Mouse (Mus musculus): ENCODE results near the gene Tfdp2. TPM values are rescaled to one million over a fixed set of nuclear protein-coding genes. Genes with fewer than 3 reads are reported as not detected.

The Tfdp2 gene
- total RNA-seq (2014; rRNA removed) = 16.2 and 18.3 TPM in 2 replicates
- polyA plus RNA-seq (2012; rRNA removed) = 6.1 and 6.9 TPM in 2 replicates

- Histone ChIP-seq H3K27ac (replicated peaks; ENCODE audit: insufficient read depth, low read depth, low read length) (peak within 1 kb of the TSS; percentile 83), H3K4me3 (ENCODE audit: insufficient read depth, low read depth, low read length) (peak within 1 kb of the TSS; percentile 72), H3K27me3 (ENCODE audit: control insufficient read depth, insufficient read depth, low read length) (no peaks in the 10 kb centered on the region), H3K79me2 (ENCODE audit: control insufficient read depth, insufficient read depth, low read length) (peaks cover 2% of the 10 kb centered on the region; the same call in 1 of the 2 replicates), H3K9ac (ENCODE audit: low read depth, low read length) (peak within 1 kb of the TSS; percentile 92), H3K4me1 (ENCODE audit: control insufficient read depth, insufficient read depth, low read length) (0 out of 2 replicates have a peak, but pooled peaks cover 2% of the 10 kb centered on the region), H3K36me3 (ENCODE audit: control insufficient read depth, insufficient read depth, low read length) (no peaks in the 10 kb centered on the region)
- peak; percentile 54 for TF ChIP-seq CTCF (IDR thresholded peaks at IDR 0.05; ENCODE audit: low read depth, low read length)
- TF ChIP-seq POLR2A (IDR thresholded peaks at IDR 0.05; ENCODE audit: extremely low read depth, insufficient read depth, low read length) = peak; percentile 61
- under 1% methylated on average over 81 of the region's 81 CpGs for WGBS
- DNase-seq (ENCODE audit: extremely low read depth, low read depth, low spot score) = peak; percentile 77
Measured at GRCm38 (mm10) chr9:96195885-96196622, at the start of gene Tfdp2. TSS of gene Tfdp2 (plus strand) at chr9:96196275.

- no peaks in the 10 kb centered on the region for H3K79me2 ChIP-seq (ENCODE audit: control insufficient read depth, insufficient read depth, low read length)
- H3K4me1 ChIP-seq (ENCODE audit: control insufficient read depth, insufficient read depth, low read length) = no peaks in the 10 kb centered on the region
- H3K27ac ChIP-seq (replicated peaks; ENCODE audit: insufficient read depth, low read depth, low read length) = no peak overlapping the region
- H3K27me3 ChIP-seq (ENCODE audit: control insufficient read depth, insufficient read depth, low read length) = no peaks in the 10 kb centered on the region
- no peak overlapping the region for H3K9ac ChIP-seq (ENCODE audit: low read depth, low read length)
- whole genome bisulfite sequencing = 83% methylated on average over 7 of the region's 7 CpGs
- H3K4me3 ChIP-seq (ENCODE audit: insufficient read depth, low read depth, low read length) = no peak overlapping the region
- TF ChIP-seq CTCF (IDR thresholded peaks at IDR 0.05; ENCODE audit: low read depth, low read length) (no peak), POLR2A (IDR thresholded peaks at IDR 0.05; ENCODE audit: extremely low read depth, insufficient read depth, low read length) (no peak)
- H3K36me3 ChIP-seq (ENCODE audit: control insufficient read depth, insufficient read depth, low read length) = no peaks in the 10 kb centered on the region
- DNase-seq (ENCODE audit: extremely low read depth, low read depth, low spot score) = no peak
Measured at GRCm38 (mm10) chr9:96152801-96153200, 43.3 kb upstream of the Tfdp2 start.

GRCm38 (mm10) chr9:96158431-96158830 lies 37.6 kb upstream of the Tfdp2 start:
- Histone ChIP-seq H3K4me1 (ENCODE audit: control insufficient read depth, insufficient read depth, low read length) (no peaks in the 10 kb centered on the region), H3K4me3 (ENCODE audit: insufficient read depth, low read depth, low read length) (no peak overlapping the region), H3K27ac (replicated peaks; ENCODE audit: insufficient read depth, low read depth, low read length) (no peak overlapping the region), H3K79me2 (ENCODE audit: control insufficient read depth, insufficient read depth, low read length) (no peaks in the 10 kb centered on the region), H3K9ac (ENCODE audit: low read depth, low read length) (no peak overlapping the region), H3K36me3 (ENCODE audit: control insufficient read depth, insufficient read depth, low read length) (no peaks in the 10 kb centered on the region), H3K27me3 (ENCODE audit: control insufficient read depth, insufficient read depth, low read length) (no peaks in the 10 kb centered on the region)
- no peak for DNase-seq (ENCODE audit: extremely low read depth, low read depth, low spot score)
- 54% methylated on average over 4 of the region's 4 CpGs for WGBS
- TF ChIP-seq CTCF (IDR thresholded peaks at IDR 0.05; ENCODE audit: low read depth, low read length) = no peak
- no peak for TF ChIP-seq POLR2A (IDR thresholded peaks at IDR 0.05; ENCODE audit: extremely low read depth, insufficient read depth, low read length)

DNA sequence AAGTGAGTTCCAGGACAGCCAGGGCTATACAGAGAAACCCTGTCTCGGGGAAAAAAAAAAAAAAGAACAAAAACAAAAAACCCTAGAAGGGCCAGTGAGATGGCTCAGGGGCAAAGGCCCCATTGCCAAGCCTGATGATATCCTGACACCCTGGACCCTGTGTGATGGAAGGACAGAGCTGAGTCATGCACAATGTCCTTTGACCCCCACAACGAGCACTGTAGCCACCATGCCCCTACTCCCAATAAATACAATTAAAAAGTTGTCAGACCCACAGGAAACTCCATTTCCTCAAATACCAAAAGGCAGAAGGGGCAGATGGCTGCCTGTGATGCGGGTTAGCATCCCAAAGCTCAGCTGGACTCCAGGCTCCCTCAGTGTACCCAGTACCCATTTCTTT lies 37.0 kb upstream of the Tfdp2 start:
- H3K27ac ChIP-seq (replicated peaks; ENCODE audit: insufficient read depth, low read depth, low read length) = no peak overlapping the region
- WGBS = 67% methylated on average over 3 of the region's 3 CpGs
- no peaks in the 10 kb centered on the region for H3K36me3 ChIP-seq (ENCODE audit: control insufficient read depth, insufficient read depth, low read length)
- H3K27me3 ChIP-seq (ENCODE audit: control insufficient read depth, insufficient read depth, low read length) = no peaks in the 10 kb centered on the region
- no peak for TF ChIP-seq POLR2A (IDR thresholded peaks at IDR 0.05; ENCODE audit: extremely low read depth, insufficient read depth, low read length)
- no peak for TF ChIP-seq CTCF (IDR thresholded peaks at IDR 0.05; ENCODE audit: low read depth, low read length)
- H3K4me1 ChIP-seq (ENCODE audit: control insufficient read depth, insufficient read depth, low read length) = no peaks in the 10 kb centered on the region
- no peak for DNase-seq (ENCODE audit: extremely low read depth, low read depth, low spot score)
- H3K79me2 ChIP-seq (ENCODE audit: control insufficient read depth, insufficient read depth, low read length) = no peaks in the 10 kb centered on the region
- no peak overlapping the region for H3K4me3 ChIP-seq (ENCODE audit: insufficient read depth, low read depth, low read length)
- H3K9ac ChIP-seq (ENCODE audit: low read depth, low read length) = no peak overlapping the region

- Histone ChIP-seq H3K27ac (replicated peaks; ENCODE audit: insufficient read depth, low read depth, low read length) (no peak overlapping the region), H3K4me3 (ENCODE audit: insufficient read depth, low read depth, low read length) (no peak overlapping the region), H3K79me2 (ENCODE audit: control insufficient read depth, insufficient read depth, low read length) (no peaks in the 10 kb centered on the region), H3K27me3 (ENCODE audit: control insufficient read depth, insufficient read depth, low read length) (no peaks in the 10 kb centered on the region), H3K9ac (ENCODE audit: low read depth, low read length) (no peak overlapping the region), H3K36me3 (ENCODE audit: control insufficient read depth, insufficient read depth, low read length) (no peaks in the 10 kb centered on the region), H3K4me1 (ENCODE audit: control insufficient read depth, insufficient read depth, low read length) (no peaks in the 10 kb centered on the region)
- TF ChIP-seq POLR2A (IDR thresholded peaks at IDR 0.05; ENCODE audit: extremely low read depth, insufficient read depth, low read length) (no peak), CTCF (IDR thresholded peaks at IDR 0.05; ENCODE audit: low read depth, low read length) (no peak)
- 91% methylated on average over 3 of the region's 3 CpGs for WGBS
- no peak for DNase-seq (ENCODE audit: extremely low read depth, low read depth, low spot score)
Measured at GRCm38 (mm10) chr9:96160767-96161166, 35.3 kb upstream of the Tfdp2 start.

DNA sequence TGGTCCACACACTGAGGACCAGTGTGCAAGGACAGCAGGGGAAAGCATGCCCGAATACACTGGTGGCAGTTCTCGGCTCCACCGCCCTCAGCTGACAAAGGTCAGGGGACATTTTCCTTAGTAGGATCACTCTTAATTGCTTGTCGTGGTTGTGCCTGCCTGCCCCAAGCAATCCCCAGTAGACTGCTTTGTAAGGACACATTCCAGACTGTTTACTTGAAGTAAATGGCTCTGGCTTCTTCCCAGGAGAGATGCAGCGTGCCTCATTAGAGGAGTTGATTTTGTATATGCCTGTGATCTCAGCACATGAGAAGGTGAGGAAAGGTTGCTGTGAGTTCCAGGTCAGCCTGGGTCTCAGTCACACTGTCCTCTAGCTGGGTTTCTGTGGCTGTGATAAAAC lies 33.7 kb upstream of the Tfdp2 start:
- DNase-seq (ENCODE audit: extremely low read depth, low read depth, low spot score) = peak; percentile 5
- TF ChIP-seq POLR2A (IDR thresholded peaks at IDR 0.05; ENCODE audit: extremely low read depth, insufficient read depth, low read length) (no peak), CTCF (IDR thresholded peaks at IDR 0.05; ENCODE audit: low read depth, low read length) (no peak)
- Histone ChIP-seq H3K27ac (replicated peaks; ENCODE audit: insufficient read depth, low read depth, low read length) (no peak overlapping the region), H3K4me3 (ENCODE audit: insufficient read depth, low read depth, low read length) (no peak overlapping the region), H3K79me2 (ENCODE audit: control insufficient read depth, insufficient read depth, low read length) (no peaks in the 10 kb centered on the region), H3K4me1 (ENCODE audit: control insufficient read depth, insufficient read depth, low read length) (no peaks in the 10 kb centered on the region), H3K36me3 (ENCODE audit: control insufficient read depth, insufficient read depth, low read length) (no peaks in the 10 kb centered on the region), H3K9ac (ENCODE audit: low read depth, low read length) (no peak overlapping the region), H3K27me3 (ENCODE audit: control insufficient read depth, insufficient read depth, low read length) (no peaks in the 10 kb centered on the region)
- WGBS = 91% methylated on average over 5 of the region's 5 CpGs
